Mouse (Mus musculus): ENCODE measurements at regions not wholly inside any gene's neighbourhood (a gene's known extent, or its start where the extent isn't known, plus 50 kb on each side); places are given as distances from the start of the nearest gene placed in this dataset.

DNA sequence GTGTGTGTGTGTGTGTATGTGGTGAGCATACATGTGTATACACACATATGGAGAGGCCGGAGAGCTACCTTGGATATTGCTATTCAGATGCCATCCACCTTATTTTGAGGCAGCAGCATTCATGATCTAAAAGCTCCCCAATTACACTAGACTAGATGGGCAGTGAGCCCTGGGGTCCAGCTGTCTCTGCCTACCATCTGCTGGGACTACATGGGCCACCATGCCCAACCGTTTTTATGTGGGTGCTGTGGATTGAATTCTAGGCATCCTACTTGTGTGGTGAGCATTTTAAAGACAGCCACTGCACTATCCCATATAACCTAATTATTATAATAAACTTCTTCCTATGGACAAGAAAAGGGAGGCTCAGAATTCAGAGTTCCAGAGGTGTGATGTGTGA lies 172.6 kb downstream of the Gas1 start:
- DNase-seq, result no peak

DNA sequence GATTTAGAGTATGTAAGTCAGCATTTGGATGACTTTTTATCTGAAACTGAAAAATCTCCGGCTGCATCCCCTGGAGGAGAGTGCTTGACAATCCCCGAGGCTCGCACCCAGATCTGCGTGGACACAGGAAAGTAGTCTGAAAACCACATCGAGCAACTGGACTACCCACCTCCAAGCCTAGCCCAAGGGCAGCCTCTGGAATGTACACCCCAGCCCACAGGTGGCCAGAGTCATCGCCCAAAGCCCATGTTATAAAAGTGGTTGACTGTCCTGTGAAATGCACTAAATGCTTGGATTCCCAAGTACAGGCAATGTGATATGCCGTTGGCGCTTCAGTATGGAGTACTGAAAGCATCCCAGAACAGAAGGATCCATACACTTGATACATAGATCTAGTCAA lies 175.1 kb downstream of the Gas1 start:
- no peak for DNase-seq

DNA sequence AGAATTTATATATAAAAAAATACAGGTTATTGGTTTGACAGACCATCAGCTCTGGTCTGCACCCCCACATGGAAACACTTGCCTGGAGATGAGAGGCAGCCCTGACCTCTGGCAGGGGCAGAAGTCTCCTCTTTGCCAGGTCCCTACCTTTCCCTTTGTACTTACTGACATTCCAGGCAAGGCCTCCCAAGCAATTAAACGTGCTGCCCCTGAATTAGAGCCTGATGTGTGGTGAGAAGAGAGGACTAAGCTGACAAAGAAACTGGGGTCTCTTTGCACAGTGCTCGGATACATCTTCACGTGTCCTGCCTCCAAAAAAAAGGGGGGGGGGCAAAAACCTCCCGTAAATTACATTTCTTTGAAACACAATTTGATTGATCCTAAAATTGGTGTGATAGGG lies 175.5 kb downstream of the Gas1 start:
- no peak for DNase-seq

GRCm38 (mm10) chr13:60000618-60001347 lies 176.4 kb downstream of the Gas1 start:
- no peak for DNase-seq

GRCm38 (mm10) chr13:59997431-59997830 lies 174.5 kb upstream of the Tut7 start:
- no peak for DNase-seq

DNA sequence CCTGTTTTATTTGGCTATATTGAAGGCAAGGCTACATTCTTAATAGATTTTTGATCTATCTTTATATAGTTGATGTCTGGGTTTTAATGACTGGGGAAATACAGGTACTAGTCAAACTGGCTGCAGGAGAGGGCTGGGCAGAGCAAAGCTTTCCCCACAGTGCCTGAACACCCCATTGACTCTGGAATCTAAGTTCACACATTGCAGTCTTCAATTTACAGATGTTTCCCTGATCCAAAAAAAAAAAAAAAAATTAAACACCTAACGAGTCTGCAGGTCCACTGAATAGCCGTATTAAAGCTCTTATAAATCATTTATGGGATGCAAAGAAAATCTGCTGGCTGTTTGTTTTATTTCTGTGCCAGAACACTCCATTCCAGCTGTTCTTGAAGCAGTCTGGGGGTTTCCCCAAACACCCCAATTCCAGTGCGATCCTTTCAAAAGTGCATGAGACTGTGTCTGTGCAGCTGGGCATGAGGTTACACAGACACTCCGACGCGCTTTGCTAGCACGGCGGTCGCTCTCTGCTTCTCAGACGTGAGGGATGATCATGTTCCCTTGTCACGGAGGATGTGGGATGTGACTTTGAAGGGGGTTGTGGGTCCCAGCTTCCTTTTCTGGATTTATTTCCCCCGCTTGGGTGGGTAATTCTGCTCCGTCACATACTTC lies 173.3 kb upstream of the Tut7 start:
- DNase-seq, result no peak

DNA sequence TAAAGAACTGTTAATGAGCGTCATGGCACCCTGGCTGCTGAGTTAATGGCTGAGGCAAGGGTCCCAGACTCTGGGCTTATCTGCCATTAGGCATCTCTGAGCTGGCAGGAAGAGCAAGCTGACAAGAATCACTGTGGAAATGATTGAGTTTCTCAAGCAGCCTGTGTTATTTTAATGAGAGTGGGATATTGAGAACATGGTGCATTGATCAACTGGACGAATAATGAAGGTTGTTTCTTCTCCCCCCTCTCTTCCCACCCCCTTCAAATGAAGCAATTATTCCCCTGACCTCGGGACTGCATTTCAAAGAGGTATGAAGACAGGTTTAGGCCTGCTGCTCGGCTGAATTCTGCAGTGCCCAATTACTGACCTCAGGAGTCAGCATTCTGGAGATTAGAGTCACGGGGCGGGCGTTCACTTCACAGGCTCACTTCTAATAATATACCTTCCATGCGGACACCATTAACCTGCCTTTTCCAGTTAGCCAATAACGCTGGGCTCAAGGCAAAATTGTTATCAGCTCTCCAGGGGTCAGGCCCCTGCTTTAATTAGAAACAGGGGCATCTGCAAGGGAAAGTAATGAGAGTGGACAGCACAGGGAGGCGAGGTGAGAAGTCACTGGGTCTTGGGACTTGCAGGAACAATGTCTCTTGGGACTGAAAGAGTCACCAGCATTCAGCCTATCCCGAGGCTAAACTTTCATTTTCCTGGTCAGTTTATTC lies 170.0 kb upstream of the Tut7 start:
- DNase-seq, result peak; percentile 54

DNA sequence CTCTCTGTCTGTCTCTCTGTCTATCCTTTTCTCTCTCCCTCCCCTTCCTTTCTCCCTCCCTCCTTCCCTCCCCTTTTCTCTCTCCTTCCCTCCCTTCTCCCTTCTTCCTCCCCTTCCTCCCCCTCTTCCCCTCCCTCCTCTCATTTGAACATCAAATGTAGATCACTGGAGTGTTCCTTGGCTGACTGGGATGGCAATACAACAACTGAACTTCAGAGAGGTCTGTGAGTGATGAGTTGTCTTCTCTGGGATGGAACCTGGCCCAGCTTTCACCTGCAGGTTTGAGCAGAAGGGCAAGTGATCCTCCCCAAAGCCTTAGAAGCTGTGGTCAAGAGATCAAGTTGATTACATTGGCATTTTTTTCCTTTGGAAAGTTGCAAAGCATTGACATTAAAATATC lies 169.4 kb upstream of the Tut7 start:
- DNase-seq, result no peak

- DNase-seq, result no peak
These were observed 167.7 kb upstream of the Tut7 start for GRCm38 (mm10) chr13:59990402-59991280.

DNA sequence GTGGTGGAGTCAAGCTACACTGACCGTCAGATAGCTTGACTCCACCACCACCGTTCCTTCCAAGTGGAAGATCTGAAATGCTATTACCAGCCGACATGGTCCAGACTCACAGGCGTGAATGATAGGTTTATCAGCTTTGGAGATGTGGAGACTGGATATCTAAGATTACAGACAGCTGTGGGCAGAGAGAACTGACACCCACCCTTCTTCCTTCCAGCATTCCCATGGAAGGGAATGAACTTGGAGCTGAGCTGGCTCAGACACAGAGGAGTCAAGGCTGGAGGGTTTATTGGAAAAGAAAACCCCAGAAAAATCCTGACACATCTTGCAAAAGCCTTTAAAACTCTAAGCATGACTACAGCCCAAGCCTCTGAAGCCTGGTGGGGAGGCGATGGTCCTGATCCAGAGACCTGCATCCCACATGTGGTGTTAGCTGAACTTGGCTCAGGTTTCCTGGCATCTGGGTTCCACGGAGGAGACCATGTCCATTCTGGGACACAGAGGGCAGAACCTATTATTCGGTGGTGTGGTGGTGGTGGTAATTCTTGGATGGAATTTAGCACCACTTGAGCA lies 165.5 kb upstream of the Tut7 start:
- no peak for DNase-seq

- no peak for DNase-seq
These were observed 153.5 kb upstream of the Tut7 start for GRCm38 (mm10) chr13:59976425-59976824.

GRCm38 (mm10) chr13:59972093-59972427 lies 149.1 kb upstream of the Tut7 start:
- DNase-seq, result no peak

DNA sequence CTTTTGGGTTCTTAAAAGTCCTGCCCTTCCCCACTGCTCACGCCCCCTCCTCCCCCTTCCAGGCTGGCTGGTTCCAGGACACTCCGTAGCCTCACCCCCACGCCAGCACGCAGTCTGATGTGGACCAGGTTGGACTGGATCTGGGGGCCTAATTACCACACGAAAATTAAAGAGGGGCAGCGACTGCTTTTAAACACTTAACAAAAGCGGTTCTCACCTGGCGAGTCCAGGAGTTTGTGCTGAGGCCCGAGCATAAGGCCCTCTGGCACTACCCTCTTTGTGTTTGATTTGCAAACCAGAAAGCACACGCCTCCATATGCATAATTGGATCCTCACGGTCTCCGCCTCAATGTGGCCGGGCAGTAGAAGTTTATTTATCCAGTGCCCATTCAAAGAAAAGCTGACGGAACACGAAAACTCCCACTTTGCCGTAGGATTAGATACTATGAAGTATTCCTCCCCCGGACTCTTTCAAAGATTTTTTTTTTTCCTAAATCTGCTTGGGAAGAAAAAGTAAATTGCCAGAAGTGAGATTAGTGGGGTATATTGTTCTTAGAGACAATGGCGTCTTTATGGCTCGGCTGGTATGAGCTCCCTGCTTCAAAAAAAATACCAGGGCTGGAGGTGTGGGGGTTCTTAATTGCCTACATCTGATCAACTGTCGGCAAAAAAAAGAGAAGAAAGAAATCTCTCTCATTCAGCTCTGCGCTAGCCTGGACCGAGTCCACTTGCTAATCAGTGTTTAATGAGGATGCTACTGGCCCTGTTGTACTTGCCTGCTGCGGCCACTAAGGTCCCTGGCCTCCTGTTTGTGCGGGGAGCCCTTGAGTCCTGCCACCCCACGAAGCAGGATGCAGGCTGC lies 148.5 kb upstream of the Tut7 start:
- no peak for DNase-seq

GRCm38 (mm10) chr13:59970430-59970829 lies 147.5 kb upstream of the Tut7 start:
- DNase-seq, result no peak

GRCm38 (mm10) chr13:59969484-59969883 lies 146.5 kb upstream of the Tut7 start:
- DNase-seq, result peak; percentile 23

DNA sequence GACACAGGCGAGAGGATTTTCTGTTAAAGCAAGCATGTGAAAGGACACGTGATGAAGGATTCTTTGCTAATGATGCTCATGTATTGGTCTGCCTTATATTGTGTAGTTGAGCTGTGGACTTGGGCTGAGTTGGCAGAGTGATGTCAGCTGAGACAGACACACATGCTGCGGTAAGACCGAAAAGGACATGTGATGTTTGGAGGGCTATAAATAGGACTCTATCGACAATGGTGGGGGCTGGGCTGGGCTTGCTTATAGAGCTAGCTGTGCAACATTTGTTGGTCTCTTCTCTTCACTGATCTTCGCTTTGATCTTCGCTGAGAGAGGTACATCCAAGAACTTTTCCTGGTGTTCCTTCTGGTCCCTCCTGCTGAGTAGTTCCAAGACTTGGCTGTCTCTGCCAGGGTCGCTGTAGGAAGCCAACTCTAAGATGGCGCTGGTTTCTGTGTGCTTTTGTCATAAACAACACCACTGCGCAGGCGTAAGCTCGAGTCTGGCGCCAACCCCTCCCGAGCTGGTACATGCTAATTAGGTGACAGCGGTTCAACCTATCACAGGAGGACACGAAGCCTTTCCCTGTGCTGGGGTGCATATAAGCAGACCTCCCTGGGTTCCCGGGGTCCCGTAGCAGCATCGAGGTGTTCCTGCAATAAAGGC lies 145.8 kb upstream of the Tut7 start:
- DNase-seq, result peak; percentile 39

- no peak for DNase-seq
These were observed 143.7 kb upstream of the Tut7 start for GRCm38 (mm10) chr13:59966535-59967255.

DNA sequence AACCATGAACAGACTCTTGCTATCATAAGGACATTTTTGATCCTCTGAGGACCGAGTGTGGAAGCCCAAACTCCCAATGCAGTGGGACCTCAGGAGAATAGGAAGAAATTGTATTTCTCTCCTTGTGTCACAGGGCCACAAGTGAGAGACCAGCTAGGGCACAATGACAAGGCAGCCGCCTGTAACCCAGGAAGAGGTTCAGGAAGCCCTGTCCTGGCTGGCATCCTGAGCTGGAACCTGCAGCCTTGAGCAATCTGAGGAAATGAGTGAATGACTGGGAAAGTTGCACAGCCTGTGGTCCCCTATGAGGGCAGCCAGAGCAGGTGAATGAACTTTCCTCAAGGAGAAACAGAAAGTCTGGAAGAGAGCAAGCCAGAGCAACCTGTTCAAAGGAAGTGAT lies 142.0 kb upstream of the Tut7 start:
- no peak for DNase-seq

DNA sequence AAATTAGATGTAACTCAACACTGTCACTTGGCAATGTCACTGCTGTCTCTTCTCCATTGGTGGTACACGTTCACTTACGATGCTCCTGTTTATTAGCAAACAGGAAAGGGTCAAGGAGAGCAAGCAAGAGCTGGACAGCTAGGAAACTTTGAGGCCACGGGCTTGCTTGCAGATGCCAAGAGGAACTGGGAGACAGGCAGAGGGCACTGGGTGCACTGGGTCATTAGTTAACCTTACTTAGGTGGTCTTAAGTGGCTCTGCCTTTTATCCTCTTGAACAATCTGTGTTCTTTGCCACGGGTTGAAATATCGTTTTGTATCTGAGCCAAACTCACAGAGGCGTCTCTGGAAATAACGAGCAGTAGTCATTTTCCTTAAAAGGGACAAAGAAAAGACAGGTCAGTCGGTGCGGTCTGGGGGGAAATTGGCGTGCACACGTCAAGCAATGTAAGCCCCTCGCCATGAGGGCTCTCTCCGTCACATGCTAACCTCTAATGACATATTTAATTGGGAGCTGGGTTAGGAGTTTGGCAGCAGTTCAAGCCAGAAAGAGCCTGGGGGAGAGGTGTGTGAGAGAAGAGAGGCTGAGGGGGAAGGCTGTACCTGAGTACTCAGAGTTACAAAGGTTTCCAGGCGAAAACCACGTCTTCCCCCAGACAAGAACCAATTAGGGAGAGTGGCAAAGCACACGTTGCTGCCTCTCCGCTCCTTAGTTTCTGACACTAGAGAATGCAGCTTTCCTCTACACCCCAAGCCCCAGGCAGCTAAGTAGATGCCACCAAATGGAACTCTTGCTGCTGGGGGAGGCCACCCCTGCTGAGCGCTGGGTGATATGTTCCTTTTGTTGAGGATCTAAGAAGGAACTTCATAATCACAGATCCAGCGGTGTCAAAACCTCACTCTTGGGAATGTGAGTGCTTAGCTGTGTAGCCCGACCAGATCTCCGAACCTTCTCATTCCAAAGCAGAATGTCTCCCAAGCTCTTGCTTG lies 140.0 kb upstream of the Tut7 start:
- no peak for DNase-seq
